Mouse (Mus musculus) thymus, adult 2 months (tissue): Measurements from ENCODE around the gene D10Wsu102e.

Experiments used
- CTCF ChIP-seq: fragments of 200-500 bp; IDR thresholded peaks from 2 replicates; pipeline ENCODE4 v1.5.1; 2012; ENCODE audit warnings: mild to moderate bottlenecking, control low read depth, low read length, moderate library complexity, borderline replicate concordance; ENCODE audit not compliant: control insufficient read depth, poor library complexity, insufficient read depth; ENCODE audit errors: extremely low read depth
- POLR2A ChIP-seq: fragments of 200-500 bp; IDR thresholded peaks from 2 replicates; pipeline ENCODE4 v1.6.1; 2012; ENCODE audit warnings: mild to moderate bottlenecking, low read length, control low read depth, moderate library complexity; ENCODE audit not compliant: control insufficient read depth, poor library complexity, insufficient read depth; ENCODE audit errors: extremely low read depth

- TF ChIP-seq CTCF (no peak), POLR2A (no peak)
These were observed 47.0 kb upstream of the D10Wsu102e start for GRCm38 (mm10) chr10:83313033-83313432.
